Mouse (Mus musculus) adrenal gland, postnatal 10 days (tissue): ENCODE results near the gene Usp8. TPM values are rescaled to one million over a fixed set of nuclear protein-coding genes. Genes with fewer than 3 reads are reported as not detected.

ENCODE experiments used
- total RNA-seq, 2 experiments: library from RNA; stranded (reverse); gene quantifications; 2 replicates each; pipeline ENCODE4 v1.2.3; 2021

Gene Usp8
- total RNA-seq, 2 experiments from 2014 or later, result 55.5 to 59.3 TPM

Other genes with a start within 250 kb of the Usp8 start
- 1 to 10 TPM in 1 of 2 experiments, under 1 TPM in 1; 0.99 to 1.5 TPM for gene Atp8b4, start 206.7 kb upstream of the Usp8 start, total RNA-seq
- gene Slc27a2, start 154.9 kb upstream of the Usp8 start, total RNA-seq, result 100 to 1,000 TPM; 127 to 261 TPM
- 10 to 100 TPM in 1 of 2 experiments, 1 to 10 TPM in 1; 9.9 to 10.4 TPM for gene Hdc, start 88.0 kb upstream of the Usp8 start, total RNA-seq
- 10 to 100 TPM; 19.3 to 21.5 TPM for gene Gabpb1, start 31.0 kb upstream of the Usp8 start, total RNA-seq
- gene Usp50, start 76.1 kb downstream of the Usp8 start, total RNA-seq, result not detected
- 10 to 100 TPM; 42.2 to 56.3 TPM for gene Trpm7, start 168.9 kb downstream of the Usp8 start, total RNA-seq
- gene Sppl2a, start 225.9 kb downstream of the Usp8 start, total RNA-seq, result 10 to 100 TPM; 60.4 to 67.2 TPM